Mouse (Mus musculus) spleen, postnatal 14 days (tissue): Measurements from ENCODE around the gene Nlrp9b.
"Not testable (repeated sequence)": the region's sequence is repeated elsewhere in the genome, so short reads cannot be mapped to it uniquely, and the experiment has no call there.

Experiments used
- DNase-seq, 2 experiments: peaks; one replicate each; pipeline ENCODE4 v3.0.0; 2021 to 2022; ENCODE audit warnings: low spot score in 2 of 2

Gene Nlrp9b

GRCm38 (mm10) chr7:20122479-20122878 lies 131.2 kb downstream of the Nlrp9b start, which contains the start of gene Gm16442:
Gm16442 (minus strand) TSS chr7:20122579.
- DNase-seq: not testable (repeated sequence)
